Mouse (Mus musculus): Measurements from ENCODE around the gene Cdc42ep2. TPM values are rescaled to one million over a fixed set of nuclear protein-coding genes. Genes with fewer than 3 reads are reported as not detected.

Gene Cdc42ep2
- polyA plus RNA-seq, 1 experiment from 2014 or later, result 5.1 TPM

GRCm38 (mm10) chr19:5927532-5927931 lies 2.9 kb upstream of the Cdc42ep2 start:
- 65% methylated on average over 8 of the region's 8 CpGs for WGBS
- H3K27ac ChIP-seq (ENCODE audit: low read depth, low read length), result no peak overlapping the region
- no peak for DNase-seq (ENCODE audit: low spot score)
- no peaks in the 10 kb centered on the region for H3K36me3 ChIP-seq (ENCODE audit: control insufficient read depth, insufficient read depth, low read length)
- H3K9ac ChIP-seq (ENCODE audit: low read depth, low read length), result no peak overlapping the region
- peaks cover 20% of the 10 kb centered on the region for H3K4me1 ChIP-seq (replicated peaks; ENCODE audit: control insufficient read depth, insufficient read depth, low read length)
- H3K27me3 ChIP-seq (replicated peaks; ENCODE audit: control insufficient read depth, insufficient read depth, low read length), result no peaks in the 10 kb centered on the region; the same call in 1 of the 2 replicates
- no peak overlapping the region for H3K4me2 ChIP-seq
- no peak overlapping the region for H3K4me3 ChIP-seq (ENCODE audit: low read depth, low read length)
- ATAC-seq (replicated peaks; ENCODE audit: low FRiP score), result no peak
- no peaks in the 10 kb centered on the region for H3K9me3 ChIP-seq (ENCODE audit: control insufficient read depth, low read length)

GRCm38 (mm10) chr19:5927026-5927425 lies 2.4 kb upstream of the Cdc42ep2 start:
- Histone ChIP-seq H3K27ac (ENCODE audit: low read depth, low read length) (no peak overlapping the region), H3K36me3 (ENCODE audit: control insufficient read depth, insufficient read depth, low read length) (no peaks in the 10 kb centered on the region), H3K27me3 (replicated peaks; ENCODE audit: control insufficient read depth, insufficient read depth, low read length) (no peaks in the 10 kb centered on the region; the same call in 1 of the 2 replicates), H3K4me3 (ENCODE audit: low read depth, low read length) (no peak overlapping the region), H3K9ac (ENCODE audit: low read depth, low read length) (no peak overlapping the region), H3K4me1 (replicated peaks; ENCODE audit: control insufficient read depth, insufficient read depth, low read length) (peaks cover 25% of the 10 kb centered on the region), H3K9me3 (ENCODE audit: control insufficient read depth, low read length) (no peaks in the 10 kb centered on the region), H3K4me2 (no peak overlapping the region)
- DNase-seq (ENCODE audit: low spot score), result no peak
- no peak for ATAC-seq (replicated peaks; ENCODE audit: low FRiP score)
- WGBS, result 75% methylated on average over 11 of the region's 11 CpGs

GRCm38 (mm10) chr19:5925311-5925855 lies 767 bp upstream of the Cdc42ep2 start:
- H3K9me3 ChIP-seq (ENCODE audit: control insufficient read depth, low read length), result no peaks in the 10 kb centered on the region
- no peak for DNase-seq (ENCODE audit: low spot score)
- H3K9ac ChIP-seq (ENCODE audit: low read depth, low read length), result 0 out of 2 replicates have a peak overlapping the region, but pooled peaks have one; percentile 2
- peaks cover 36% of the 10 kb centered on the region for H3K4me1 ChIP-seq (replicated peaks; ENCODE audit: control insufficient read depth, insufficient read depth, low read length)
- peak overlapping the region; percentile 96 for H3K4me2 ChIP-seq
- H3K27ac ChIP-seq (ENCODE audit: low read depth, low read length), result no peak overlapping the region
- H3K36me3 ChIP-seq (ENCODE audit: control insufficient read depth, insufficient read depth, low read length), result no peaks in the 10 kb centered on the region
- ATAC-seq (replicated peaks; ENCODE audit: low FRiP score), result no peak
- H3K27me3 ChIP-seq (replicated peaks; ENCODE audit: control insufficient read depth, insufficient read depth, low read length), result no peaks in the 10 kb centered on the region; the same call in 1 of the 2 replicates
- WGBS, result 34% methylated on average over 11 of the region's 11 CpGs
- peak overlapping the region; percentile 59 for H3K4me3 ChIP-seq (ENCODE audit: low read depth, low read length)

- peak; percentile 54 for ATAC-seq (replicated peaks; ENCODE audit: low FRiP score)
- peak; percentile 95 for DNase-seq (ENCODE audit: low spot score)
- peaks cover 36% of the 10 kb centered on the region for H3K4me1 ChIP-seq (replicated peaks; ENCODE audit: control insufficient read depth, insufficient read depth, low read length)
- H3K27ac ChIP-seq (ENCODE audit: low read depth, low read length), result peak overlapping the region; percentile 54
- H3K36me3 ChIP-seq (ENCODE audit: control insufficient read depth, insufficient read depth, low read length), result no peaks in the 10 kb centered on the region
- WGBS, result under 1% methylated on average over 38 of the region's 38 CpGs
- H3K9me3 ChIP-seq (ENCODE audit: control insufficient read depth, low read length), result no peaks in the 10 kb centered on the region
- H3K4me2 ChIP-seq, result peak overlapping the region; percentile 96
- H3K27me3 ChIP-seq (replicated peaks; ENCODE audit: control insufficient read depth, insufficient read depth, low read length), result no peaks in the 10 kb centered on the region; the same call in 1 of the 2 replicates
- H3K9ac ChIP-seq (ENCODE audit: low read depth, low read length), result peak overlapping the region; percentile 64
- H3K4me3 ChIP-seq (ENCODE audit: low read depth, low read length), result peak overlapping the region; percentile 59
Measured at GRCm38 (mm10) chr19:5923990-5924712, 465 bp downstream of the Cdc42ep2 start.

- 87% methylated on average over 3 of the region's 3 CpGs for WGBS
Measured at GRCm38 (mm10) chr19:5922963-5923362, 1.7 kb downstream of the Cdc42ep2 start.

GRCm38 (mm10) chr19:5922119-5922942 lies 2.3 kb downstream of the Cdc42ep2 start:
- Histone ChIP-seq H3K9ac (ENCODE audit: low read depth, low read length) (peak overlapping the region; percentile 47), H3K4me1 (replicated peaks; ENCODE audit: control insufficient read depth, insufficient read depth, low read length) (peaks cover 32% of the 10 kb centered on the region), H3K36me3 (ENCODE audit: control insufficient read depth, insufficient read depth, low read length) (peaks cover 5% of the 10 kb centered on the region), H3K9me3 (ENCODE audit: control insufficient read depth, low read length) (no peaks in the 10 kb centered on the region), H3K4me3 (ENCODE audit: low read depth, low read length) (peak overlapping the region; percentile 24), H3K27me3 (replicated peaks; ENCODE audit: control insufficient read depth, insufficient read depth, low read length) (no peaks in the 10 kb centered on the region; the same call in 1 of the 2 replicates), H3K4me2 (peak overlapping the region; percentile 96), H3K27ac (ENCODE audit: low read depth, low read length) (peak overlapping the region; percentile 79)
- ATAC-seq (replicated peaks; ENCODE audit: low FRiP score) (peak; percentile 80), DNase-seq (ENCODE audit: low spot score) (no peak)
- 47% methylated on average over 15 of the region's 15 CpGs for WGBS

More at GRCm38 (mm10) chr19:5922963-5923362, 1.7 kb downstream of the Cdc42ep2 start:
- no peak for DNase-seq (ENCODE audit: low spot score)
- Histone ChIP-seq H3K9me3 (ENCODE audit: control insufficient read depth, low read length) (no peaks in the 10 kb centered on the region), H3K4me2 (peak overlapping the region; percentile 96), H3K9ac (ENCODE audit: low read depth, low read length) (0 out of 2 replicates have a peak overlapping the region, but pooled peaks have one; percentile 2), H3K27me3 (replicated peaks; ENCODE audit: control insufficient read depth, insufficient read depth, low read length) (no peaks in the 10 kb centered on the region; the same call in 1 of the 2 replicates), H3K36me3 (ENCODE audit: control insufficient read depth, insufficient read depth, low read length) (peaks cover 3% of the 10 kb centered on the region; the same call in 1 of the 2 replicates), H3K4me3 (ENCODE audit: low read depth, low read length) (no peak overlapping the region), H3K27ac (ENCODE audit: low read depth, low read length) (no peak overlapping the region), H3K4me1 (replicated peaks; ENCODE audit: control insufficient read depth, insufficient read depth, low read length) (peaks cover 32% of the 10 kb centered on the region)
- ATAC-seq (replicated peaks; ENCODE audit: low FRiP score), result no peak

GRCm38 (mm10) chr19:5921715-5922114 lies 2.9 kb downstream of the Cdc42ep2 start:
- ATAC-seq (replicated peaks; ENCODE audit: low FRiP score), result 0 out of 2 replicates have a peak, but pooled peaks have one; percentile 15
- Histone ChIP-seq H3K9ac (ENCODE audit: low read depth, low read length) (peak overlapping the region; percentile 47), H3K4me3 (ENCODE audit: low read depth, low read length) (peak overlapping the region; percentile 24), H3K9me3 (ENCODE audit: control insufficient read depth, low read length) (no peaks in the 10 kb centered on the region), H3K4me1 (replicated peaks; ENCODE audit: control insufficient read depth, insufficient read depth, low read length) (peaks cover 32% of the 10 kb centered on the region), H3K27ac (ENCODE audit: low read depth, low read length) (peak overlapping the region; percentile 79), H3K4me2 (peak overlapping the region; percentile 96), H3K36me3 (ENCODE audit: control insufficient read depth, insufficient read depth, low read length) (peaks cover 10% of the 10 kb centered on the region), H3K27me3 (replicated peaks; ENCODE audit: control insufficient read depth, insufficient read depth, low read length) (no peaks in the 10 kb centered on the region; the same call in 1 of the 2 replicates)
- 21% methylated on average over 9 of the region's 9 CpGs for WGBS
- DNase-seq (ENCODE audit: low spot score), result no peak

GRCm38 (mm10) chr19:5913007-5913719 lies 11.5 kb downstream of the Cdc42ep2 start, which contains the start of gene Dpf2:
Dpf2 (minus strand) TSS chr19:5913010.
- DNase-seq (ENCODE audit: low spot score) (no peak), ATAC-seq (replicated peaks; ENCODE audit: low FRiP score) (peak; percentile 33)
- Histone ChIP-seq H3K9me3 (ENCODE audit: control insufficient read depth, low read length) (no peaks in the 10 kb centered on the region), H3K27me3 (replicated peaks; ENCODE audit: control insufficient read depth, insufficient read depth, low read length) (no peaks in the 10 kb centered on the region), H3K4me2 (peak within 1 kb of the TSS; percentile 69), H3K36me3 (ENCODE audit: control insufficient read depth, insufficient read depth, low read length) (peaks cover 10% of the 10 kb centered on the region), H3K4me1 (replicated peaks; ENCODE audit: control insufficient read depth, insufficient read depth, low read length) (peaks cover 34% of the 10 kb centered on the region), H3K9ac (ENCODE audit: low read depth, low read length) (peak within 1 kb of the TSS; percentile 94), H3K27ac (ENCODE audit: low read depth, low read length) (peak within 1 kb of the TSS; percentile 73), H3K4me3 (ENCODE audit: low read depth, low read length) (peak within 1 kb of the TSS; percentile 98)
- WGBS, result 12% methylated on average over 13 of the region's 13 CpGs

Measured in liver, embryonic 11.5 days (tissue).